Mouse (Mus musculus) naive thymus-derived CD4-positive, alpha-beta T cell, adult 2 months (primary cell): Measurements from ENCODE around the gene Prss35.

Experiments
- DNase-seq: peaks from one replicate; pipeline ENCODE4 v3.0.0-alpha.2; 2011; ENCODE audit warnings: low read depth

Prss35 gene

DNA sequence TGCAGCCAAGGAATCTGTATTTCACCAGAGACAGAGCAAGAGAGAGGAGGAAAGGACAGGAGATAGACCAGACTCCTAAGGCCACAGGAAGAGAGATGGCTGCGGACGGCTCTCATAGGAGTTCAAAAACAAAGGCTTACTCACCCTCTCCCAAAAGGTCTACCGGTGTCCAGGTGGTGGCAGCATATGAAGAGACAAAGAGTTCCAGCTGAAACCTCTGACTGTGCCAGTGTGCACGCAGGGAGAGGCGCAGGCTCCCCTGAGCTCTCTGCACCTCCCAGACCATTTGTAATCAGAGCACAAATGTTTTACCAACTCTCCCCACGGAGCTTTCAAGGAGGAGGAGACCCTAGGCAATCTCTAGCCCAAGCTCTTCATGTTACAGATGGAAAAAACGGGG is 55.2 kb downstream of the Prss35 start:
- DNase-seq, result no peak

DNA sequence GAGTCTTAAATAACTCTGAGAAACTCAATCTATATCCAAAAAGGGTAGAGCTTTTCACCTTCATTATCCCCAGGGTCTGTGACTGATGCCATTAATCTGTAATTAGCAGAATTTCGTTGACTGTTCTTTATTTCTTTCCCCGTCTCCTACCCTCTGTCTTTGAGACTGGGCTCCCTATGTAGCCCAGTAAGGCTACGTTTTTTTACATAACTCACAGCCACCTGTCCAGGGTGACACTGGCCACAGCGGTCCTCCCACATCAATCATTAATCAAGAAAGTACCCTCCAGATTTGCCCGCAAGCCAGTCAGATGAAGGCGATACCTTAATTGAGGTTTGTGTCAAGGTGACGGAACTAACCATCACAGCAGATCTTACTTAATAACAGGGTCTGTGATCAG is 55.6 kb downstream of the Prss35 start:
- DNase-seq, result no peak

DNA sequence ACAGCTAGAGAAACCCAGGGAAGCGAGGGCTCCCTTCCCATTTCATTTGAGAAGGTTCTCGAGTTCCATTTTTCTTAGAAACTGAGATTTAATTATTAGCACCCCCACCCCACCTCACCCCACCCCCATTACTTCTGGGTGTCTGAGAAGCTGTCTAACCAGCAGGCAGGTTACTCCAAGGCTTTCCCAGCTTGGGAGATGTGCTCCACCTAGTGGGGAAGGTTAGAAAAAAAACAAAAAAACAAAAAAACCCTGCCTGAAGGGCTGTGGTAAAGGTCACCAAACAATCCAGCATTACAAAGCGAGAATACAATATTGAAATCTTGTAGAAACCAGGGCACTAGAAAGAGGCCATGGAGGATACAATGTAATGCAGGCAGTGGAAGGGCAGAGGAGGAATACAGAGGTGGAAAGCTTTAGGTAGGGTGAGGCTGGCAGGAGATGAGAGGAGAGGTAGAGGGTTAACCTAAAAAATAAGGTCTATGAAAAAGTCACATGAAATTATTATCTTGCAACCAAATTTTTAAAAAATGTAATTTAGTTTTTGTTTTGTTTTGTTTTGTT is 57.2 kb downstream of the Prss35 start:
- DNase-seq, result peak; percentile 6
